Mouse (Mus musculus): ENCODE data around the gene Ppp2r5e. TPM values are rescaled to one million over a fixed set of nuclear protein-coding genes. Genes with fewer than 3 reads are reported as not detected.

Gene Ppp2r5e
- total and polyA plus RNA-seq, 2 experiments = 8.2 to 19.2 TPM

GRCm38 (mm10) chr12:75548999-75549398 lies 47.0 kb downstream of the Ppp2r5e start:
- Histone ChIP-seq H3K4me1 (ENCODE audit: control insufficient read depth, insufficient read depth, low read length) (peaks cover 33% of the 10 kb centered on the region), H3K36me3 (ENCODE audit: control insufficient read depth, insufficient read depth, low read length) (no peaks in the 10 kb centered on the region), H3K79me2 (ENCODE audit: control insufficient read depth, insufficient read depth, low read length) (peaks cover 44% of the 10 kb centered on the region), H3K27ac (replicated peaks; ENCODE audit: insufficient read depth, low read depth, low read length) (no peak overlapping the region), H3K9ac (ENCODE audit: low read depth, low read length) (no peak overlapping the region), H3K27me3 (ENCODE audit: control insufficient read depth, insufficient read depth, low read length) (no peaks in the 10 kb centered on the region), H3K4me3 (ENCODE audit: insufficient read depth, low read depth, low read length) (no peak overlapping the region)
- DNase-seq (ENCODE audit: extremely low read depth, low read depth, low spot score) = no peak
- 78% methylated on average over 9 of the region's 9 CpGs for WGBS
- no peak for TF ChIP-seq CTCF (IDR thresholded peaks at IDR 0.05; ENCODE audit: low read depth, low read length)
- no peak for TF ChIP-seq POLR2A (IDR thresholded peaks at IDR 0.05; ENCODE audit: extremely low read depth, insufficient read depth, low read length)

GRCm38 (mm10) chr12:75547174-75547573 lies 48.9 kb downstream of the Ppp2r5e start:
- DNase-seq (ENCODE audit: extremely low read depth, low read depth, low spot score) = no peak
- H3K9ac ChIP-seq (ENCODE audit: low read depth, low read length) = no peak overlapping the region
- WGBS = 22% methylated on average over 3 of the region's 3 CpGs
- no peak for TF ChIP-seq CTCF (IDR thresholded peaks at IDR 0.05; ENCODE audit: low read depth, low read length)
- H3K27me3 ChIP-seq (ENCODE audit: control insufficient read depth, insufficient read depth, low read length) = no peaks in the 10 kb centered on the region
- H3K79me2 ChIP-seq (ENCODE audit: control insufficient read depth, insufficient read depth, low read length) = peaks cover 47% of the 10 kb centered on the region
- no peaks in the 10 kb centered on the region for H3K36me3 ChIP-seq (ENCODE audit: control insufficient read depth, insufficient read depth, low read length)
- no peak overlapping the region for H3K27ac ChIP-seq (replicated peaks; ENCODE audit: insufficient read depth, low read depth, low read length)
- no peak overlapping the region for H3K4me3 ChIP-seq (ENCODE audit: insufficient read depth, low read depth, low read length)
- peaks cover 24% of the 10 kb centered on the region for H3K4me1 ChIP-seq (ENCODE audit: control insufficient read depth, insufficient read depth, low read length)

GRCm38 (mm10) chr12:75546241-75546640 lies 49.8 kb downstream of the Ppp2r5e start:
- Histone ChIP-seq H3K4me1 (ENCODE audit: control insufficient read depth, insufficient read depth, low read length) (peaks cover 27% of the 10 kb centered on the region), H3K27me3 (ENCODE audit: control insufficient read depth, insufficient read depth, low read length) (no peaks in the 10 kb centered on the region), H3K9ac (ENCODE audit: low read depth, low read length) (no peak overlapping the region), H3K27ac (replicated peaks; ENCODE audit: insufficient read depth, low read depth, low read length) (no peak overlapping the region), H3K4me3 (ENCODE audit: insufficient read depth, low read depth, low read length) (no peak overlapping the region), H3K79me2 (ENCODE audit: control insufficient read depth, insufficient read depth, low read length) (peaks cover 46% of the 10 kb centered on the region), H3K36me3 (ENCODE audit: control insufficient read depth, insufficient read depth, low read length) (no peaks in the 10 kb centered on the region)
- no peak for TF ChIP-seq CTCF (IDR thresholded peaks at IDR 0.05; ENCODE audit: low read depth, low read length)
- no peak for TF ChIP-seq POLR2A (IDR thresholded peaks at IDR 0.05; ENCODE audit: extremely low read depth, insufficient read depth, low read length)
- no peak for DNase-seq (ENCODE audit: extremely low read depth, low read depth, low spot score)
- WGBS = 95% methylated on average over 5 of the region's 5 CpGs

- 74% methylated on average over 4 of the region's 4 CpGs for WGBS
- Histone ChIP-seq H3K4me1 (ENCODE audit: control insufficient read depth, insufficient read depth, low read length) (peaks cover 24% of the 10 kb centered on the region), H3K79me2 (ENCODE audit: control insufficient read depth, insufficient read depth, low read length) (peaks cover 42% of the 10 kb centered on the region), H3K36me3 (ENCODE audit: control insufficient read depth, insufficient read depth, low read length) (no peaks in the 10 kb centered on the region), H3K9ac (ENCODE audit: low read depth, low read length) (no peak overlapping the region), H3K27me3 (ENCODE audit: control insufficient read depth, insufficient read depth, low read length) (no peaks in the 10 kb centered on the region), H3K27ac (replicated peaks; ENCODE audit: insufficient read depth, low read depth, low read length) (no peak overlapping the region), H3K4me3 (ENCODE audit: insufficient read depth, low read depth, low read length) (no peak overlapping the region)
- DNase-seq (ENCODE audit: extremely low read depth, low read depth, low spot score) = peak; percentile 56
- no peak for TF ChIP-seq CTCF (IDR thresholded peaks at IDR 0.05; ENCODE audit: low read depth, low read length)
- TF ChIP-seq POLR2A (IDR thresholded peaks at IDR 0.05; ENCODE audit: extremely low read depth, insufficient read depth, low read length) = no peak
Measured at GRCm38 (mm10) chr12:75545431-75545925, 50.6 kb downstream of the Ppp2r5e start.

- H3K27ac ChIP-seq (replicated peaks; ENCODE audit: insufficient read depth, low read depth, low read length) = no peak overlapping the region
- H3K27me3 ChIP-seq (ENCODE audit: control insufficient read depth, insufficient read depth, low read length) = no peaks in the 10 kb centered on the region
- DNase-seq (ENCODE audit: extremely low read depth, low read depth, low spot score) = no peak
- 95% methylated on average over 2 of the region's 2 CpGs for WGBS
- no peak overlapping the region for H3K4me3 ChIP-seq (ENCODE audit: insufficient read depth, low read depth, low read length)
- peaks cover 24% of the 10 kb centered on the region for H3K4me1 ChIP-seq (ENCODE audit: control insufficient read depth, insufficient read depth, low read length)
- H3K9ac ChIP-seq (ENCODE audit: low read depth, low read length) = no peak overlapping the region
- H3K79me2 ChIP-seq (ENCODE audit: control insufficient read depth, insufficient read depth, low read length) = peaks cover 43% of the 10 kb centered on the region
- no peaks in the 10 kb centered on the region for H3K36me3 ChIP-seq (ENCODE audit: control insufficient read depth, insufficient read depth, low read length)
- TF ChIP-seq CTCF (IDR thresholded peaks at IDR 0.05; ENCODE audit: low read depth, low read length) (no peak), POLR2A (IDR thresholded peaks at IDR 0.05; ENCODE audit: extremely low read depth, insufficient read depth, low read length) (no peak)
Measured at GRCm38 (mm10) chr12:75544666-75545065, 51.4 kb downstream of the Ppp2r5e start.

GRCm38 (mm10) chr12:75544259-75544658 lies 51.8 kb downstream of the Ppp2r5e start:
- Histone ChIP-seq H3K4me3 (ENCODE audit: insufficient read depth, low read depth, low read length) (no peak overlapping the region), H3K27ac (replicated peaks; ENCODE audit: insufficient read depth, low read depth, low read length) (no peak overlapping the region), H3K79me2 (ENCODE audit: control insufficient read depth, insufficient read depth, low read length) (peaks cover 45% of the 10 kb centered on the region), H3K36me3 (ENCODE audit: control insufficient read depth, insufficient read depth, low read length) (no peaks in the 10 kb centered on the region), H3K9ac (ENCODE audit: low read depth, low read length) (no peak overlapping the region), H3K4me1 (ENCODE audit: control insufficient read depth, insufficient read depth, low read length) (peaks cover 26% of the 10 kb centered on the region), H3K27me3 (ENCODE audit: control insufficient read depth, insufficient read depth, low read length) (no peaks in the 10 kb centered on the region)
- no peak for TF ChIP-seq POLR2A (IDR thresholded peaks at IDR 0.05; ENCODE audit: extremely low read depth, insufficient read depth, low read length)
- no peak for TF ChIP-seq CTCF (IDR thresholded peaks at IDR 0.05; ENCODE audit: low read depth, low read length)
- WGBS = 77% methylated on average over 2 of the region's 2 CpGs
- no peak for DNase-seq (ENCODE audit: extremely low read depth, low read depth, low spot score)

Measured in liver, adult 2 months (tissue).